Mouse (Mus musculus) stomach, postnatal 0 days (tissue): ENCODE measurements at regions not wholly inside any gene's neighbourhood (a gene's known extent, or its start where the extent isn't known, plus 50 kb on each side); places are given as distances from the start of the nearest gene placed in this dataset.

Experiments used
- ATAC-seq: fragments of 200-750 bp; cut with Nextera tagmentation; 2 replicates; pipeline ENCODE4 v1.8.0; 2017; ENCODE audit not compliant: low FRiP score, low TSS enrichment
- DNase-seq: peaks from one replicate; pipeline ENCODE4 v3.0.0-alpha.2; 2016; ENCODE audit warnings: low spot score
- H3K27ac ChIP-seq: fragments of 300-500 bp; sonication (generic); replicated peaks from 2 replicates; pipeline ENCODE4 v1.5.1; 2014; ENCODE audit warnings: mild to moderate bottlenecking, control low read depth
- H3K27me3 ChIP-seq: fragments of 300-500 bp; sonication (generic); 2 replicates; pipeline ENCODE4 v1.6.1; 2014; ENCODE audit warnings: low read length; ENCODE audit not compliant: control insufficient read depth, insufficient read depth
- H3K36me3 ChIP-seq: fragments of 300-500 bp; sonication (generic); 2 replicates; pipeline ENCODE4 v1.6.1; 2014; ENCODE audit warnings: low read length, mixed read lengths; ENCODE audit not compliant: control insufficient read depth, insufficient read depth
- H3K4me1 ChIP-seq: fragments of 300-500 bp; sonication (generic); replicated peaks from 2 replicates; pipeline ENCODE4 v1.6.1; 2014; ENCODE audit warnings: antibody characterized with exemption; ENCODE audit not compliant: control insufficient read depth, insufficient read depth
- H3K4me2 ChIP-seq: fragments of 300-500 bp; sonication (generic); replicated peaks from 2 replicates; pipeline ENCODE4 v1.6.1; 2014; ENCODE audit warnings: low read depth, mild to moderate bottlenecking, control low read depth, moderate library complexity
- H3K4me3 ChIP-seq: fragments of 300-500 bp; sonication (generic); 2 replicates; pipeline ENCODE4 v1.5.1; 2014; ENCODE audit warnings: low read depth, low read length, control low read depth
- H3K9ac ChIP-seq: fragments of 300-500 bp; sonication (generic); 2 replicates; pipeline ENCODE4 v1.6.1; 2014; ENCODE audit warnings: mild to moderate bottlenecking, low read length, control low read depth, mixed read lengths
- H3K9me3 ChIP-seq: fragments of 300-500 bp; sonication (generic); 2 replicates; pipeline ENCODE4 v1.6.1; 2016; ENCODE audit warnings: low read length; ENCODE audit not compliant: control insufficient read depth
- CTCF ChIP-seq: IDR thresholded peaks from 2 replicates; pipeline ENCODE4 v1.5.1; 2016; ENCODE audit warnings: antibody characterized with exemption, low read depth, mild to moderate bottlenecking, moderate library complexity
- EP300 ChIP-seq: optimal IDR thresholded peaks from 2 replicates; pipeline ENCODE3; 2016; ENCODE audit warnings: antibody characterized with exemption
- WGBS: fragments of 180-500 bp; shearing (Covaris S2); extraction: QIAGEN DNeasy Blood & Tissue Kit; methylation state at CpG from one replicate; pipeline ENCODE4 v1.1.7; 2014; 5-methylcytosine and 5-hydroxymethylcytosine counted together

- no peak overlapping the region for H3K9ac ChIP-seq
- no peak for DNase-seq
- H3K4me1 ChIP-seq: no peaks in the 10 kb centered on the region
- ATAC-seq: no peak
- no peak for TF ChIP-seq CTCF
- no peak for TF ChIP-seq EP300
- no peaks in the 10 kb centered on the region for H3K36me3 ChIP-seq
- no peaks in the 10 kb centered on the region for H3K9me3 ChIP-seq
- no peak overlapping the region for H3K4me3 ChIP-seq
- WGBS: 47% methylated on average over 5 of the region's 5 CpGs
- no peak overlapping the region for H3K27ac ChIP-seq
- no peaks in the 10 kb centered on the region for H3K27me3 ChIP-seq
- H3K4me2 ChIP-seq: no peak overlapping the region
Observed at GRCm38 (mm10) chr13:29110127-29110526, 156.6 kb upstream of the Sox4 start.

- DNase-seq: no peak
- Histone ChIP-seq H3K9me3 (no peaks in the 10 kb centered on the region), H3K27ac (no peak overlapping the region), H3K27me3 (no peaks in the 10 kb centered on the region), H3K4me2 (no peak overlapping the region), H3K4me3 (no peak overlapping the region), H3K9ac (no peak overlapping the region), H3K36me3 (no peaks in the 10 kb centered on the region), H3K4me1 (no peaks in the 10 kb centered on the region)
- 86% methylated on average over 18 of the region's 18 CpGs for WGBS
- TF ChIP-seq CTCF (no peak), EP300 (no peak)
- no peak for ATAC-seq
Observed at GRCm38 (mm10) chr13:29109064-29109856, 155.7 kb upstream of the Sox4 start.

- 89% methylated on average over 6 of the region's 6 CpGs for WGBS
- Histone ChIP-seq H3K9me3 (no peaks in the 10 kb centered on the region), H3K27me3 (no peaks in the 10 kb centered on the region), H3K36me3 (no peaks in the 10 kb centered on the region), H3K4me2 (no peak overlapping the region), H3K27ac (no peak overlapping the region), H3K9ac (no peak overlapping the region), H3K4me3 (no peak overlapping the region), H3K4me1 (no peaks in the 10 kb centered on the region)
- ATAC-seq (no peak), DNase-seq (no peak)
- no peak for TF ChIP-seq EP300
- no peak for TF ChIP-seq CTCF
Observed at GRCm38 (mm10) chr13:29108214-29108613, 154.7 kb upstream of the Sox4 start.

GRCm38 (mm10) chr13:29092166-29092565, 138.7 kb upstream of the Sox4 start:
- no peaks in the 10 kb centered on the region for H3K36me3 ChIP-seq
- DNase-seq (no peak), ATAC-seq (peak; percentile 54; the same call in 1 of the 2 replicates)
- no peaks in the 10 kb centered on the region for H3K9me3 ChIP-seq
- no peak overlapping the region for H3K4me2 ChIP-seq
- H3K27ac ChIP-seq: no peak overlapping the region
- H3K4me1 ChIP-seq: no peaks in the 10 kb centered on the region
- no peak overlapping the region for H3K4me3 ChIP-seq
- H3K27me3 ChIP-seq: no peaks in the 10 kb centered on the region
- TF ChIP-seq EP300 (no peak), CTCF (no peak)
- H3K9ac ChIP-seq: no peak overlapping the region
- 79% methylated on average over 5 of the region's 5 CpGs for WGBS

GRCm38 (mm10) chr13:29086854-29087253, 133.3 kb upstream of the Sox4 start:
- ATAC-seq: no peak
- 81% methylated on average over 5 of the region's 5 CpGs for WGBS
- TF ChIP-seq EP300 (no peak), CTCF (no peak)
- Histone ChIP-seq H3K4me1 (no peaks in the 10 kb centered on the region), H3K27ac (no peak overlapping the region), H3K9me3 (no peaks in the 10 kb centered on the region), H3K27me3 (no peaks in the 10 kb centered on the region), H3K4me3 (no peak overlapping the region), H3K36me3 (no peaks in the 10 kb centered on the region), H3K4me2 (no peak overlapping the region), H3K9ac (no peak overlapping the region)
- DNase-seq: no peak

GRCm38 (mm10) chr13:29081064-29081463, 127.6 kb upstream of the Sox4 start:
- Histone ChIP-seq H3K4me2 (no peak overlapping the region), H3K36me3 (no peaks in the 10 kb centered on the region), H3K27ac (no peak overlapping the region), H3K4me3 (no peak overlapping the region), H3K9me3 (no peaks in the 10 kb centered on the region), H3K9ac (no peak overlapping the region), H3K4me1 (no peaks in the 10 kb centered on the region), H3K27me3 (no peaks in the 10 kb centered on the region)
- DNase-seq (no peak), ATAC-seq (no peak)
- TF ChIP-seq EP300 (no peak), CTCF (no peak)
- 17% methylated on average over 2 of the region's 2 CpGs for WGBS
